Mouse (Mus musculus): ENCODE measurements around the gene Sftpd. TPM values are rescaled to one million over a fixed set of nuclear protein-coding genes. Genes with fewer than 3 reads are reported as not detected.

Sftpd gene
- 2.3 and 2.6 TPM in 2 replicates for polyA plus RNA-seq (2015; fragmentation: Nextera tagmentation; extraction: Ambion mirVana)

DNA sequence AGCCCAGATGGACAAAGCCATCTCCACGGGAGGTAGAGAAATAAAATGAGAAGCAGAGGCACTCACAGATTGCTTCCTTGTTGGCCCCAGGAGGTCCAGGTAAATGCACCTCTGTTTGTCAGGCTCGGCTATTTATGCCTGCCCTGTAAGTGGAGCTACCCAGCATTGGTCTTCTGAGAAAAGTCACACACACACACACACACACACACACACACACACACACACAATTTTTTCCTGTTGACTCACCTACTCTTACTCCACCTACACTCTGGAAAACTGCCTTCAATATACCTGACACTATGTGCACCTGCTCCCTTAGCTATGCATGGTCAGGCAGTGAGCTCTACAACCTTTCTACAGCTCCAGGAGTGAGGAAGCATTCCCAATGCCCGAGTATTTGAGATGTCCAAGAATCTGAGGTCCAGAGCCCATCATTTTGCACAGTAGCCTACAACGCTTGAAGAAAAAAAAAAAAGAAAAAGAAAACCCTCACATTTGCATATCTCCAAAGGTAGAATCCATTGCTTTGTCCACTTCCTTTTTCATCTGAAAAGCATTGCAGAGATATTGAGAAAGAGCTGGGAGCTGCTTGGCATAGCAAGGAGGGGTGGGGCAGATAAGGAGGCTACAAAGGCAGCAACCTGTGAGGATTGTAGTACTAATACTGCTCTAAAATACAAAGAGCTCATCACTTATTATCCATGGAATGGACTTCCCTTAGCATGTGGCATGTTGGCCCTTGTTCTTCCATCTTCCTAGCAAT lies at the start of gene Sftpd:
TSS of gene Sftpd (minus strand) at position 91 of the 763 bp plus-strand sequence.
- H3K4me2 ChIP-seq (replicated peaks), result no peak within 1 kb of the TSS
- no peaks in the 10 kb centered on the region for H3K27me3 ChIP-seq
- whole genome bisulfite sequencing, result 71% methylated on average over 4 of the region's 4 CpGs
- no peak within 1 kb of the TSS for H3K4me3 ChIP-seq (replicated peaks)
- H3K9ac ChIP-seq, result no peak within 1 kb of the TSS
- H3K4me1 ChIP-seq, result no peaks in the 10 kb centered on the region
- H3K9me3 ChIP-seq (replicated peaks), result no peaks in the 10 kb centered on the region
- no peaks in the 10 kb centered on the region for H3K36me3 ChIP-seq
- no peak for ATAC-seq (ENCODE audit: insufficient number of reproducible peaks, low FRiP score, low TSS enrichment, low read depth)
- no peak within 1 kb of the TSS for H3K27ac ChIP-seq (replicated peaks)

DNA sequence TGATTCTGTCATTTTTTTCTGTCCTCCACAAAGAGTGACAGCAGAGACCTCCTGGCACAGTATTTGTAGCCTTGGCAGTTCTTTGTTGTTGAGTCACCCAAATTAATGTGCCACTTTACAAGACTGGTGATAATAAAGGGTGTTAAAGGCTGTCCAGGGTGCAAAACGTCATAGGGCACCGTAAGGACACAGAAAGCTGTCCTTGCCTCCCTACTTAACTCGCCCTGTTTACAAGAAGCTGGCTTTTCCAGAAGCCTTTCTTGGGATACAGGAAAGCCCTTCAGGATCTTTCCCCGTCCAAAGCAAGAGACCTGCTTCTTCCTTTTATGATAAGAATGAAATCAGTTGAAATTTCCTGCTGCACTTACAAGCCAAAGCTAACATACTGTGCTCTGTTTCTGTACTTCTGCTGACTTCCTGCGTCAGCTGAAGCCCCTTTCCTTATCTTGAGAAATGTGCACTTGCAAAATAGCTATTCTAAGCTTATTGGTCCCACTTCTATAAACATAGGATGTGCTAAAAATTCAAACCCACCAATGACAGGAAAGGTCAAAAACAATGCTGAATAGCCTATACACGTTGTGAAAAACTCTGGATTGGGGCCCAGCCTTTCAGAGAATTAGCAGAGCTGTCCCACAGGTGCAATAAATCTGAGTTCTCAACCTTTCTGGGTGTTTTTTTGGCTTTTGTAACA lies 13.2 kb upstream of the Sftpd start:
- Histone ChIP-seq H3K9me3 (replicated peaks) (no peaks in the 10 kb centered on the region), H3K27ac (replicated peaks) (no peak overlapping the region), H3K36me3 (no peaks in the 10 kb centered on the region), H3K27me3 (no peaks in the 10 kb centered on the region), H3K4me1 (no peaks in the 10 kb centered on the region), H3K4me2 (replicated peaks) (no peak overlapping the region), H3K4me3 (replicated peaks) (no peak overlapping the region), H3K9ac (no peak overlapping the region)
- 59% methylated on average over 6 of the region's 6 CpGs for WGBS
- no peak for ATAC-seq (ENCODE audit: insufficient number of reproducible peaks, low FRiP score, low TSS enrichment, low read depth)

DNA sequence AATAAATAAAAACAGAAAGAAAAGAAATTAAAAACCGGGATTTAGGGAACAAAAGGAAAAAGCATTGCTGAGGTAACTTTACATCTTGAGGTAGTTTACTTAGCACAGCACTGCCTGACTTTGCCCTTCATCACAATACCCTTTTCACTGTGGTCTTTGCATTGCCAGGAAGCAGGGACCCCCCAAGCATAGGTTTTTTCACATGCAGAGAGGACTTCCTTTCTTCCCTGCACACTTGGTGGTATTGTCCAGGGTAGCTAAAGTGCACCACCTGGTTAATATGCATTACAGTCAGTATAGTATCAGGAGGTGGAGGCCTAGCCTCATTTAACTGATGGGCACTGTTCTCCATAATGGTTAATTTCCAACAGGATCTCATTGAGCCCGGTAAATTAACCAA lies 4.5 kb upstream of the Sftpd start:
- Histone ChIP-seq H3K4me2 (replicated peaks) (no peak overlapping the region), H3K27ac (replicated peaks) (no peak overlapping the region), H3K36me3 (no peaks in the 10 kb centered on the region), H3K27me3 (no peaks in the 10 kb centered on the region), H3K4me1 (no peaks in the 10 kb centered on the region), H3K9me3 (replicated peaks) (no peaks in the 10 kb centered on the region), H3K9ac (no peak overlapping the region), H3K4me3 (replicated peaks) (no peak overlapping the region)
- WGBS, result 88% methylated on average over 2 of the region's 2 CpGs
- ATAC-seq (ENCODE audit: insufficient number of reproducible peaks, low FRiP score, low TSS enrichment, low read depth), result no peak

DNA sequence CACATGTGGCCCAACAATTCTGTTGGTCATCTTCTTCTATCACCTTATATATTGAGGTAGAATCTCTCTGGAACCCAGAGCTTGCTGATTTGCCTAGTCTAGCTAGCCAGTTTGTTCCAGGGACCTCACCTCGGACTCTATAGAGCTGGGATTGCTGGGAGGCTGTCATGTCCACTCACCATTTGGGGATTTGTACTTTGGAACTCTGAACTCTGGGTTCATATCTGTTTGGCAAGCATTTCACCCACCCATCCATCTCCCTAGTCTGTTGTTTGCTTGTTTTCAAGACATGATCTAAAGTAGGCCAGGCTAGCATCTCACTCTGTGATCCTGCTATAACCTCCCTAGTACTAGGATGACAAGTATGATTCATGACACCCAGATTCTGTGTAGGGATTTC lies 10.1 kb downstream of the Sftpd start:
- no peak overlapping the region for H3K4me3 ChIP-seq (replicated peaks)
- no peak overlapping the region for H3K27ac ChIP-seq (replicated peaks)
- no peaks in the 10 kb centered on the region for H3K27me3 ChIP-seq
- no peak for ATAC-seq (ENCODE audit: insufficient number of reproducible peaks, low FRiP score, low TSS enrichment, low read depth)
- no peak overlapping the region for H3K4me2 ChIP-seq (replicated peaks)
- no peaks in the 10 kb centered on the region for H3K9me3 ChIP-seq (replicated peaks)
- WGBS, result 73% methylated on average over 1 of the region's 1 CpGs
- H3K36me3 ChIP-seq, result no peaks in the 10 kb centered on the region
- no peak overlapping the region for H3K9ac ChIP-seq
- no peaks in the 10 kb centered on the region for H3K4me1 ChIP-seq

DNA sequence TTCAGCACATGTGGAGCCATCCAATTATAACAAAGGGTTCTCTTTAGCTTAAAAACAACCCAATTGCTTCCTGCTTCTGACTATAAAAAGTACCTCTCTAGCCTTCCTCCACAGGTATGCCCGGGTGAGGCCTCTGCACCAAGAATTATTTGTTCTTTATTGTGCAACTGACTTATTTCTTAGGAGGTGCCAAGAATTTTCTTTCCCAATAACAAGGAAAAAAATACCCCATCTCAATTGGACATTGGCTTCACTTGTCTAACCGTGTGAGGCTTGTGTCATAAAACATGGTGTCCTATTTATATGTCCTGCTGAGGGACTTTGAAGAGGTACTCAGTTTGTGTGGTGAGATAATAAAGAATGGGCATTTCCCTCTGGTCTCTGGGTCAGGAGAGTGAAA lies 14.4 kb downstream of the Sftpd start:
- Histone ChIP-seq H3K4me1 (no peaks in the 10 kb centered on the region), H3K9ac (no peak overlapping the region), H3K27ac (replicated peaks) (no peak overlapping the region), H3K36me3 (no peaks in the 10 kb centered on the region), H3K27me3 (no peaks in the 10 kb centered on the region), H3K4me2 (replicated peaks) (no peak overlapping the region), H3K9me3 (replicated peaks) (no peaks in the 10 kb centered on the region), H3K4me3 (replicated peaks) (no peak overlapping the region)
- 83% methylated on average over 2 of the region's 2 CpGs for WGBS
- no peak for ATAC-seq (ENCODE audit: insufficient number of reproducible peaks, low FRiP score, low TSS enrichment, low read depth)

DNA sequence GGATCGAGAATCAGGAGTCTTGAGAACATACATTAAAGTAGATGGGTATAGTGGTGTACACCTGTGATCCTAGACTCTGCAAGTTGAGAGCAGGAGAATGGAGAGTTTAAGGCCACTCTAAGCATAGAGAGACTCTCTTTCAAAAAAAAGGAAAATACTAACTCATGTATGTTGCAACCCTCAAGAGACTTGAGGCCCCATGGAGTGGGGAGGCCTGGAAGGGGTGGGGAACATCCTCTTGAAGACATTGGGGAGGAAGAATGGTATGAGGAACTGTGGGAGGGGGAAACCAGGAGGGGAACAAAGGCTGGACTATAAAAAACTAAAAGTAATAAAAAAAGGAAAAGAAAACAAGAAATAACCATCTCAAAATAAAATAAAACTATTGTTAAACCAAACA lies 16.4 kb downstream of the Sftpd start:
- Histone ChIP-seq H3K9ac (no peak overlapping the region), H3K4me1 (no peaks in the 10 kb centered on the region), H3K4me3 (replicated peaks) (no peak overlapping the region), H3K4me2 (replicated peaks) (no peak overlapping the region), H3K9me3 (replicated peaks) (no peaks in the 10 kb centered on the region), H3K27me3 (no peaks in the 10 kb centered on the region), H3K36me3 (no peaks in the 10 kb centered on the region), H3K27ac (replicated peaks) (no peak overlapping the region)
- ATAC-seq (ENCODE audit: insufficient number of reproducible peaks, low FRiP score, low TSS enrichment, low read depth), result no peak
- WGBS, result 85% methylated on average over 1 of the region's 1 CpGs

DNA sequence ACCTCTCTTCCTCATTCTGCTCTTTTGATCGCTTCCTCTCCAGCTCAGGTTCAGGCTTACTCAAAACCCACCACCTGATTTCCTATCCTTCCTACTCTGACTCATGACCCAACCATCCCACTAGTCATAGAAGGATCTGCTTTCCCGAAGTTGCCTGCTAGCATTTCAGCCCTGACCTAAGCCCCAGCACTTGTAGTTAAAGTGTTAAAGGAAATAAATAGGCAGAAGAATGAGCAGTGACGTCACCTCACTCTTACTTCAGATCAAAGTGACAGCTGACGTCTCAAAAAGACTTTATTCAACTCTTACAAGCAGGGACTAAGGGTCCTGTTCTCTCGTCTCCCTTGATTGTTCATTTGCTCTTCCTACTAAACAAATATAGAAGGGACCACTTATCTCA lies 17.7 kb downstream of the Sftpd start:
- Histone ChIP-seq H3K9me3 (replicated peaks) (no peaks in the 10 kb centered on the region), H3K9ac (no peak overlapping the region), H3K4me2 (replicated peaks) (no peak overlapping the region), H3K27me3 (no peaks in the 10 kb centered on the region), H3K4me1 (no peaks in the 10 kb centered on the region), H3K27ac (replicated peaks) (no peak overlapping the region), H3K36me3 (no peaks in the 10 kb centered on the region), H3K4me3 (replicated peaks) (no peak overlapping the region)
- no peak for ATAC-seq (ENCODE audit: insufficient number of reproducible peaks, low FRiP score, low TSS enrichment, low read depth)
- 47% methylated on average over 5 of the region's 5 CpGs for WGBS

DNA sequence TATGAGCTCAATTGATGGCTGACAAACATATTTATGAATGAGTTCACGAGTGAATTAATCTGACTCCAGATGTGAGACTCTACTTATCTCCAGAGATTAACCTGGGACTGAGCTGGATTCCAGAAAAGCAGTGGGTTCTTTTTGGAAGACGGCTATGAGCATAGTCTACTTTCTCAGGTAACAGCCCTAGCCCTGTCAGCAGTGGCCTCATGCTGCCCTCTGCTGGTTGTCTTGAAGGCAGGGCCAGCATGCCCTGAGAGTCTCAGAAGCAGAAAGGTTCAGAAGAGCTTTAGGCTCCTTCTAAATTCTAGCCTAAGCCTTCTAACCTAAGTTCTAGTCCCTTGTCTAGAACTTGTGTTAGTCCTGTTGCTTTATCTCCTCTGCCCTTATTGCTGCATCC lies 22.3 kb downstream of the Sftpd start:
- no peak overlapping the region for H3K4me2 ChIP-seq (replicated peaks)
- no peak overlapping the region for H3K27ac ChIP-seq (replicated peaks)
- WGBS, result 10% methylated on average over 2 of the region's 2 CpGs
- no peaks in the 10 kb centered on the region for H3K27me3 ChIP-seq
- H3K4me1 ChIP-seq, result no peaks in the 10 kb centered on the region
- no peak overlapping the region for H3K4me3 ChIP-seq (replicated peaks)
- no peak overlapping the region for H3K9ac ChIP-seq
- ATAC-seq (ENCODE audit: insufficient number of reproducible peaks, low FRiP score, low TSS enrichment, low read depth), result no peak; the same call in 1 of the 2 replicates
- H3K36me3 ChIP-seq, result no peaks in the 10 kb centered on the region
- no peaks in the 10 kb centered on the region for H3K9me3 ChIP-seq (replicated peaks)

DNA sequence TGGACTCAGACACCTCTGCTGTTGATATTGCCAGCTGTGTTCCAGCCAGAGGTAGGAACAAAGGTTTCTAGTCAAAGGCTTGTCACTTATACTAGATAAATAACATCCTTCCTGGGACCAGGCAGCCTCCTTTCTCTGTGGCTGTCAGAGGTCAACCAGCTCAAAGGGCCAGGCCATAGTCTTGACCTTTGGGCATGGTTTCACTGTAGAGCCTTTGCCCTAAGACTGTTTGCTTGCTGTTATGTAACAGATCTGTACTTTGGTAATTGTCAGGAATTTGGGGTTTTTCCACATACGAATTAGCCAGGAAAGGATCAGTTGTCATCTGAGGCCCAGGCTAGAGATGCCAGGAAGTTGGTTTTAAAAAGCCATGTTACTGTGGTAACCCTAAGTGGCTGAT lies 24.2 kb downstream of the Sftpd start:
- no peaks in the 10 kb centered on the region for H3K27me3 ChIP-seq
- H3K4me1 ChIP-seq, result no peaks in the 10 kb centered on the region
- no peaks in the 10 kb centered on the region for H3K36me3 ChIP-seq
- no peak overlapping the region for H3K27ac ChIP-seq (replicated peaks)
- no peaks in the 10 kb centered on the region for H3K9me3 ChIP-seq (replicated peaks)
- WGBS, result 0% methylated on average over 1 of the region's 1 CpGs
- no peak overlapping the region for H3K4me2 ChIP-seq (replicated peaks)
- no peak overlapping the region for H3K4me3 ChIP-seq (replicated peaks)
- H3K9ac ChIP-seq, result no peak overlapping the region
- ATAC-seq (ENCODE audit: insufficient number of reproducible peaks, low FRiP score, low TSS enrichment, low read depth), result no peak

DNA sequence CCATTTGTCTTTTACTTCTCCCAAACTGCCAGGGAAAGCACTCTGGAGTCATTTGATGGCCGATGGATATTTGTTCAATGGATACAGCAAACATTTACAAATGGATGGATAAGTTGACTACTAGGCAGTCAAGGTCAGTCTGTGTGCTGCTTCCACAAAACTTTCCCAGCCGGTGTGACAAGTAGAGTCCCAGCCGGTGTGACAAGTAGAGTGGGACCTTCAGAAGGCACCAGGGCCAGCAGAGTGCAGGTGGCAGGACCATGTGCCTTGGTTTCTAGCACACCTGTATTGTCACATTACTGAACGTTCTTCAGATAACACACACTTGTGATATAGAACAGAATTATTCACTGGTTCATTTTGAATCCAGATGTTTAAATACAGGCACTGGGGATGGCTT lies 24.9 kb downstream of the Sftpd start:
- Histone ChIP-seq H3K27me3 (no peaks in the 10 kb centered on the region), H3K9me3 (replicated peaks) (no peaks in the 10 kb centered on the region), H3K9ac (no peak overlapping the region), H3K4me1 (no peaks in the 10 kb centered on the region), H3K27ac (replicated peaks) (no peak overlapping the region), H3K36me3 (no peaks in the 10 kb centered on the region), H3K4me3 (replicated peaks) (no peak overlapping the region), H3K4me2 (replicated peaks) (no peak overlapping the region)
- 84% methylated on average over 4 of the region's 4 CpGs for WGBS
- ATAC-seq (ENCODE audit: insufficient number of reproducible peaks, low FRiP score, low TSS enrichment, low read depth), result no peak

DNA sequence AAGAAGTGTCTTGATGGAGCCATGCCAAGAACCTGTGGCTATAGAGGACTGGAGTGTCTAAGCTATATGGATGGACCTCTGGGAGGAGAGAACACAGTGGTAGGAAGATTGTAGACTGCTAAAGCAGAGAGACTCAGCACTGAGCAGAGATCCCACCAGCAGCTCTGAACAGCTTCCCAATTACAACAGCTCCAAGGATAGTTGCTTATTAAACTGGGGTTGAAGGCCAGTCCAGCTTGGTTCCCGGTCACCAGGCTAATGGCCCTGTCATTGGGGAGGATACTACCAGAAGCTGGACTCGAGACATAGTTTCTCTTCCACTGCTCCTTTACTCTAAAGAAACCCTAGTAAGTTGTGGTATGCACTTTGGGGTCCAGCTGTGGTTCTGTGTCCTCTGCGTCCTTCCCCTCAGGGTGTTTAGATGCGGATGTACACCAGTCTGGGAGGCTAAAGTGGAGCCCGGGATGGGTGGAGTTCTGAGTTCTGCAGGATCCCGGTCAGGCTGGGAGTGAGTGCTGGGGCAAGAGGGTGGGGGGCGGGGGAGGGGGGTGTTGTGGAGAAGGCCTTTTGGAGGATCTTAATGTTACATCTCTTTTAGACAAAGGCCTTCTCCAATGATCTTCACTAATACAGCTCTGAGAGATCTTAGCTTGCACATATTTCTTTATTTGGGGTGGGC lies 33.6 kb downstream of the Sftpd start, which contains the start of gene Mbl1:
TSS of gene Mbl1 (plus strand) at position 239 of the 679 bp plus-strand sequence.
- Histone ChIP-seq H3K4me3 (replicated peaks) (no peak within 1 kb of the TSS), H3K4me2 (replicated peaks) (no peak within 1 kb of the TSS), H3K27ac (replicated peaks) (no peak within 1 kb of the TSS), H3K9ac (no peak within 1 kb of the TSS), H3K9me3 (replicated peaks) (no peaks in the 10 kb centered on the region), H3K27me3 (no peaks in the 10 kb centered on the region), H3K4me1 (no peaks in the 10 kb centered on the region), H3K36me3 (no peaks in the 10 kb centered on the region)
- ATAC-seq (ENCODE audit: insufficient number of reproducible peaks, low FRiP score, low TSS enrichment, low read depth), result no peak
- 75% methylated on average over 7 of the region's 7 CpGs for WGBS
